Mouse (Mus musculus) hindbrain, embryonic 16.5 days (tissue): ENCODE data around the gene Ptpre. TPM values are rescaled to one million over a fixed set of nuclear protein-coding genes. Genes with fewer than 3 reads are reported as not detected.

Experiments
- ATAC-seq: fragments of 200-750 bp; cut with Nextera tagmentation; 2 replicates; pipeline ENCODE4 v1.8.0; 2017; ENCODE audit warnings: moderate TSS enrichment, moderate library complexity
- H3K27ac ChIP-seq: fragments of 300-500 bp; sonication (generic); 2 replicates; pipeline ENCODE4 v1.5.1; 2014; ENCODE audit warnings: low read depth, mild to moderate bottlenecking, control low read depth, low read length, moderate library complexity
- H3K27me3 ChIP-seq: fragments of 300-500 bp; sonication (generic); replicated peaks from 2 replicates; pipeline ENCODE4 v1.6.1; 2014; ENCODE audit warnings: low read length; ENCODE audit not compliant: control insufficient read depth, insufficient read depth
- H3K36me3 ChIP-seq: fragments of 300-500 bp; sonication (generic); 2 replicates; pipeline ENCODE4 v1.6.1; 2014; ENCODE audit warnings: mild to moderate bottlenecking, low read length, moderate library complexity, mixed read lengths; ENCODE audit not compliant: control insufficient read depth, insufficient read depth
- H3K4me1 ChIP-seq: fragments of 300-500 bp; sonication (generic); 2 replicates; pipeline ENCODE4 v1.6.1; 2014; ENCODE audit warnings: low read depth, low read length; ENCODE audit not compliant: control insufficient read depth, insufficient read depth
- H3K4me2 ChIP-seq: fragments of 300-500 bp; sonication (generic); 2 replicates; pipeline ENCODE4 v1.6.1; 2014; ENCODE audit warnings: mild to moderate bottlenecking, low read length, control low read depth, moderate library complexity
- H3K4me3 ChIP-seq: fragments of 300-500 bp; sonication (generic); 2 replicates; pipeline ENCODE4 v1.5.1; 2014; ENCODE audit warnings: mild to moderate bottlenecking, low read length, control low read depth, moderate library complexity
- H3K9ac ChIP-seq: fragments of 300-500 bp; sonication (generic); 2 replicates; pipeline ENCODE4 v1.6.1; 2014; ENCODE audit warnings: low read depth, mild to moderate bottlenecking, control low read depth, low read length, moderate library complexity
- H3K9me3 ChIP-seq: fragments of 300-500 bp; sonication (generic); 2 replicates; pipeline ENCODE4 v1.6.1; 2014; ENCODE audit warnings: mild to moderate bottlenecking, low read length, moderate library complexity; ENCODE audit not compliant: control insufficient read depth
- WGBS: fragments of 180-500 bp; shearing (Covaris S2); extraction: QIAGEN DNeasy Blood & Tissue Kit; methylation state at CpG from one replicate; pipeline ENCODE4 v1.1.7; 2014; 5-methylcytosine and 5-hydroxymethylcytosine counted together
- polyA plus RNA-seq: library from polyadenylated mRNA; unstranded; fragments of >200 nt; fragmentation: Nextera tagmentation; extraction: Ambion mirVana; gene quantifications from 2 replicates; pipeline ENCODE4 v1.2.1, GENCODE M21; 2015

Gene Ptpre
- polyA plus RNA-seq, 1 experiment from 2014 or later, result 8.1 TPM

- no peak overlapping the region for H3K4me3 ChIP-seq
- no peaks in the 10 kb centered on the region for H3K36me3 ChIP-seq
- peaks cover 6% of the 10 kb centered on the region for H3K4me1 ChIP-seq
- 75% methylated on average over 8 of the region's 8 CpGs for WGBS
- no peaks in the 10 kb centered on the region for H3K27me3 ChIP-seq
- H3K9ac ChIP-seq, result no peak overlapping the region
- no peak for ATAC-seq
- no peak overlapping the region for H3K27ac ChIP-seq
- H3K4me2 ChIP-seq, result peak overlapping the region; percentile 15; the same call in 1 of the 2 replicates
- no peaks in the 10 kb centered on the region for H3K9me3 ChIP-seq
These were observed 176.0 kb downstream of the Ptpre start for GRCm38 (mm10) chr7:135713326-135713725.

- peak overlapping the region; percentile 97 for H3K4me2 ChIP-seq
- no peaks in the 10 kb centered on the region for H3K36me3 ChIP-seq
- H3K9me3 ChIP-seq, result no peaks in the 10 kb centered on the region
- H3K9ac ChIP-seq, result peak overlapping the region; percentile 45; the same call in 1 of the 2 replicates
- WGBS, result 8% methylated on average over 7 of the region's 7 CpGs
- peaks cover 6% of the 10 kb centered on the region for H3K4me1 ChIP-seq
- ATAC-seq, result no peak
- peak overlapping the region; percentile 88 for H3K4me3 ChIP-seq
- no peaks in the 10 kb centered on the region for H3K27me3 ChIP-seq
- H3K27ac ChIP-seq, result no peak overlapping the region
These were observed 177.9 kb downstream of the Ptpre start for GRCm38 (mm10) chr7:135715166-135715565.

GRCm38 (mm10) chr7:135715642-135716444 lies 178.6 kb downstream of the Ptpre start, which contains the start of gene Mki67:
Gene Mki67, minus strand, starts transcription at chr7:135716361.
- H3K9ac ChIP-seq, result peak within 1 kb of the TSS; percentile 65
- ATAC-seq, result no peak; the same call in 1 of the 2 replicates
- H3K27ac ChIP-seq, result 0 out of 2 replicates have a peak within 1 kb of the TSS, but pooled peaks have one; percentile 23
- WGBS, result under 1% methylated on average over 57 of the region's 82 CpGs
- H3K4me2 ChIP-seq, result peak within 1 kb of the TSS; percentile 97
- no peaks in the 10 kb centered on the region for H3K36me3 ChIP-seq
- peaks cover 6% of the 10 kb centered on the region for H3K4me1 ChIP-seq
- no peaks in the 10 kb centered on the region for H3K27me3 ChIP-seq
- peak within 1 kb of the TSS; percentile 88 for H3K4me3 ChIP-seq
- no peaks in the 10 kb centered on the region for H3K9me3 ChIP-seq

- ATAC-seq, result peak; percentile 99
- H3K4me2 ChIP-seq, result peak overlapping the region; percentile 97
- WGBS, result under 1% methylated on average over 27 of the region's 28 CpGs
- H3K9me3 ChIP-seq, result no peaks in the 10 kb centered on the region
- H3K4me3 ChIP-seq, result peak overlapping the region; percentile 88
- peaks cover 6% of the 10 kb centered on the region for H3K4me1 ChIP-seq
- peak overlapping the region; percentile 51 for H3K9ac ChIP-seq
- H3K27ac ChIP-seq, result no peak overlapping the region
- no peaks in the 10 kb centered on the region for H3K36me3 ChIP-seq
- no peaks in the 10 kb centered on the region for H3K27me3 ChIP-seq
These were observed 179.2 kb downstream of the Ptpre start for GRCm38 (mm10) chr7:135716445-135716877.

GRCm38 (mm10) chr7:135716968-135717557 lies 179.8 kb downstream of the Ptpre start:
- ATAC-seq, result no peak
- WGBS, result 67% methylated on average over 7 of the region's 7 CpGs

GRCm38 (mm10) chr7:135721436-135721992 lies 184.2 kb downstream of the Ptpre start:
- no peaks in the 10 kb centered on the region for H3K36me3 ChIP-seq
- WGBS, result 88% methylated on average over 7 of the region's 7 CpGs
- peaks cover 4% of the 10 kb centered on the region for H3K4me1 ChIP-seq
- H3K4me2 ChIP-seq, result no peak overlapping the region
- no peaks in the 10 kb centered on the region for H3K9me3 ChIP-seq
- no peak overlapping the region for H3K4me3 ChIP-seq
- H3K27me3 ChIP-seq, result no peaks in the 10 kb centered on the region
- no peak overlapping the region for H3K9ac ChIP-seq
- H3K27ac ChIP-seq, result no peak overlapping the region
- no peak for ATAC-seq

More at GRCm38 (mm10) chr7:135716968-135717557, 179.8 kb downstream of the Ptpre start:
- Histone ChIP-seq H3K27ac (no peak overlapping the region), H3K9ac (peak overlapping the region; percentile 51), H3K36me3 (no peaks in the 10 kb centered on the region), H3K4me1 (peaks cover 6% of the 10 kb centered on the region), H3K4me2 (peak overlapping the region; percentile 97), H3K9me3 (no peaks in the 10 kb centered on the region), H3K4me3 (peak overlapping the region; percentile 88), H3K27me3 (no peaks in the 10 kb centered on the region)

GRCm38 (mm10) chr7:135722011-135722838 lies 184.9 kb downstream of the Ptpre start:
- Histone ChIP-seq H3K27ac (no peak overlapping the region), H3K36me3 (no peaks in the 10 kb centered on the region), H3K4me1 (no peaks in the 10 kb centered on the region), H3K9me3 (no peaks in the 10 kb centered on the region), H3K4me3 (no peak overlapping the region), H3K27me3 (no peaks in the 10 kb centered on the region), H3K9ac (no peak overlapping the region), H3K4me2 (no peak overlapping the region)
- ATAC-seq, result no peak
- 75% methylated on average over 6 of the region's 6 CpGs for WGBS

- Histone ChIP-seq H3K36me3 (no peaks in the 10 kb centered on the region), H3K4me1 (no peaks in the 10 kb centered on the region), H3K4me3 (no peak overlapping the region), H3K9me3 (no peaks in the 10 kb centered on the region), H3K27ac (peak overlapping the region; percentile 34; the same call in 1 of the 2 replicates), H3K4me2 (no peak overlapping the region), H3K27me3 (no peaks in the 10 kb centered on the region), H3K9ac (no peak overlapping the region)
- WGBS, result 67% methylated on average over 6 of the region's 6 CpGs
- 0 out of 2 replicates have a peak, but pooled peaks have one; percentile 30 for ATAC-seq
These were observed 186.5 kb downstream of the Ptpre start for GRCm38 (mm10) chr7:135723672-135724341.
